Mouse (Mus musculus) granulocyte monocyte progenitor cell, adult 5-6 weeks (primary cell): ENCODE data around the gene Spen. TPM values are rescaled to one million over a fixed set of nuclear protein-coding genes. Genes with fewer than 3 reads are reported as not detected.

Source experiments
- ATAC-seq: replicated peaks from 2 replicates; pipeline ENCODE4 v1.8.0; 2016; ENCODE audit warnings: mild to moderate bottlenecking, moderate TSS enrichment, inconsistent platforms; ENCODE audit not compliant: poor library complexity, severe bottlenecking
- total RNA-seq, 2 experiments: library from RNA; stranded (forward) in 1 of 2; stranded (reverse) in 1 of 2; fragments of 200-712, 200-1000 nt in 1 of 2; fragments of >200 nt in 1 of 2; fragmentation: Nextera tagmentation in 1 of 2; gene quantifications; 2 replicates each; pipeline ENCODE4 v1.2.3; 2014 to 2017

The Spen gene
- total RNA-seq, 2 experiments from 2014 or later: 25.5 to 37.8 TPM

- ATAC-seq: no peak
Measured at GRCm38 (mm10) chr4:141484071-141484470, 54.3 kb downstream of the Spen start.

- no peak for ATAC-seq
Measured at GRCm38 (mm10) chr4:141479411-141479810, 59.0 kb downstream of the Spen start.

GRCm38 (mm10) chr4:141478794-141479193 is 59.6 kb downstream of the Spen start:
- ATAC-seq: no peak

GRCm38 (mm10) chr4:141478225-141478624 is 60.2 kb downstream of the Spen start:
- no peak for ATAC-seq

GRCm38 (mm10) chr4:141477681-141478102 is 60.7 kb downstream of the Spen start:
- peak; percentile 93 for ATAC-seq

GRCm38 (mm10) chr4:141474431-141474830 is 64.0 kb downstream of the Spen start:
- ATAC-seq: no peak

GRCm38 (mm10) chr4:141472641-141473321 is 65.6 kb downstream of the Spen start:
- no peak for ATAC-seq

- ATAC-seq: no peak
Measured at GRCm38 (mm10) chr4:141471491-141471890, 66.9 kb downstream of the Spen start.

- ATAC-seq: no peak
Measured at GRCm38 (mm10) chr4:141469343-141469742, 69.1 kb downstream of the Spen start.

- ATAC-seq: no peak
Measured at GRCm38 (mm10) chr4:141468576-141468975, 69.8 kb downstream of the Spen start.

GRCm38 (mm10) chr4:141467581-141467927 is 70.8 kb downstream of the Spen start:
- ATAC-seq: no peak

GRCm38 (mm10) chr4:141466844-141467580 is 71.4 kb downstream of the Spen start:
- ATAC-seq: no peak

GRCm38 (mm10) chr4:141466289-141466795 is 72.1 kb downstream of the Spen start:
- ATAC-seq: 0 out of 2 replicates have a peak, but pooled peaks have one; percentile 4

GRCm38 (mm10) chr4:141465512-141466288 is 72.7 kb downstream of the Spen start:
- no peak for ATAC-seq

- no peak for ATAC-seq
Measured at GRCm38 (mm10) chr4:141464722-141465121, 73.7 kb downstream of the Spen start.

GRCm38 (mm10) chr4:141463472-141463871 is 74.9 kb downstream of the Spen start:
- ATAC-seq: no peak

- ATAC-seq: no peak
Measured at GRCm38 (mm10) chr4:141461576-141461975, 76.8 kb downstream of the Spen start.

- ATAC-seq: 0 out of 2 replicates have a peak, but pooled peaks have one; percentile 8
Measured at GRCm38 (mm10) chr4:141461088-141461487, 77.3 kb downstream of the Spen start.

GRCm38 (mm10) chr4:141460481-141460880 is 77.9 kb downstream of the Spen start:
- no peak for ATAC-seq

- ATAC-seq: no peak
Measured at GRCm38 (mm10) chr4:141459766-141460165, 78.6 kb downstream of the Spen start.

- no peak for ATAC-seq
Measured at GRCm38 (mm10) chr4:141458888-141459287, 79.5 kb downstream of the Spen start.
